Mouse (Mus musculus): ENCODE measurements around the gene Barhl2.

GRCm38 (mm10) chr5:106464336-106465128 is 6.6 kb upstream of the Barhl2 start:
- TF ChIP-seq CTCF (IDR thresholded peaks at IDR 0.05; ENCODE audit: borderline replicate concordance, insufficient read depth, low read length) (no peak), POLR2A (IDR thresholded peaks at IDR 0.05; ENCODE audit: low read depth, low read length) (no peak)
